Comparison of ENCODE assay signal across 11 mouse cellular contexts in genomic region chr10:70876119-70876518, GRCm38 (mm10).
DNase-seq lines count a peak whose midpoint lies in the region; ATAC-seq and TF ChIP-seq lines count a peak whose summit lies in the region.
"Had no signal": no experiment of that assay in that cellular context is flagged by ENCODE, and none has a peak within 500 bp of the region (broad histone marks: within the 10 kb centered on the region; RNA-seq: fewer than 3 reads in every experiment).

No protein-coding gene starts in this region.

- no peak overlapping the region for H3K27ac ChIP-seq in forebrain, postnatal 0 days (ENCODE audit: low read depth, low read length)
- H3K27ac ChIP-seq in forebrain, embryonic 12.5 days = no peak overlapping the region
- no peak overlapping the region for H3K27ac ChIP-seq in left cerebral cortex, adult 2 months
- H3K27ac ChIP-seq in ES-E14 (ENCODE audit: insufficient read depth, low read depth, low read length, poor library complexity, severe bottlenecking) = no peak overlapping the region
- no peak overlapping the region for H3K27ac ChIP-seq in limb, embryonic 11.5 days (replicated peaks; ENCODE audit: low read depth, low read length)
- H3K27ac ChIP-seq: limb, embryonic 12.5 days had no signal

- no peak overlapping the region for H3K9ac ChIP-seq in forebrain, postnatal 0 days
- H3K9ac ChIP-seq in forebrain, embryonic 12.5 days = no peak overlapping the region
- no peak overlapping the region for H3K9ac ChIP-seq in ES-E14 (ENCODE audit: insufficient read depth, low read depth, low read length, poor library complexity, severe bottlenecking)
- H3K9ac ChIP-seq in limb, embryonic 11.5 days (ENCODE audit: low read length) = no peak overlapping the region
- H3K9ac ChIP-seq: limb, embryonic 12.5 days had no signal

- ATAC-seq in forebrain, postnatal 0 days = no peak
- no peak for ATAC-seq in forebrain, embryonic 12.5 days (ENCODE audit: low FRiP score)
- ATAC-seq in limb, embryonic 11.5 days (ENCODE audit: insufficient number of reproducible peaks, low FRiP score, low TSS enrichment, low read depth) = no peak
- ATAC-seq in erythroid progenitor cell, adult 5-6 weeks (replicated peaks; ENCODE audit: low FRiP score, poor library complexity, severe bottlenecking) = no peak
- ATAC-seq: forebrain, embryonic 14.5 days had no signal

- 72% methylated on average over 8 of the region's 8 CpGs for WGBS in forebrain, postnatal 0 days
- WGBS in forebrain, embryonic 12.5 days = 69% methylated on average over 8 of the region's 8 CpGs
- 69% methylated on average over 8 of the region's 8 CpGs for WGBS in limb, embryonic 11.5 days

- H3K4me2 ChIP-seq in forebrain, postnatal 0 days (ENCODE audit: low read depth) = no peak overlapping the region
- no peak overlapping the region for H3K4me2 ChIP-seq in forebrain, embryonic 12.5 days
- H3K4me2 ChIP-seq in limb, embryonic 11.5 days (ENCODE audit: low read depth, severe bottlenecking) = no peak overlapping the region
- H3K4me2 ChIP-seq: limb, embryonic 12.5 days had no signal

- no peaks in the 10 kb centered on the region for H3K4me1 ChIP-seq in forebrain, postnatal 0 days (ENCODE audit: insufficient read depth)
- H3K4me1 ChIP-seq in forebrain, embryonic 12.5 days = peaks cover 4% of the 10 kb centered on the region; the same call in 1 of the 2 replicates
- H3K4me1 ChIP-seq in ES-E14 (ENCODE audit: control insufficient read depth in 2 of 2, insufficient read depth in 2 of 2, low read length in 2 of 2, poor library complexity in 1 of 2) = peaks cover 2 to 6% of the 10 kb centered on the region in 2 experiments; a peak in 3 of 4 replicates
- H3K4me1 ChIP-seq in limb, embryonic 11.5 days (ENCODE audit: control insufficient read depth, insufficient read depth, low read length) = no peaks in the 10 kb centered on the region

- intact Hi-C loops in left cerebral cortex, adult 2 months (cut with DNase I) = no loop called here

- no peak overlapping the region for H3K4me3 ChIP-seq in forebrain, postnatal 0 days (ENCODE audit: low read depth, low read length)
- no peak overlapping the region for H3K4me3 ChIP-seq in forebrain, embryonic 12.5 days (replicated peaks)
- H3K4me3 ChIP-seq in left cerebral cortex, adult 2 months = no peak overlapping the region
- H3K4me3 ChIP-seq in ES-E14 (ENCODE audit: insufficient read depth in 1 of 2, low read depth in 1 of 2, low read length in 2 of 2, poor library complexity in 1 of 2, severe bottlenecking in 1 of 2) = no peak overlapping the region
- H3K4me3 ChIP-seq in limb, embryonic 11.5 days (ENCODE audit: low read depth, low read length) = no peak overlapping the region
- H3K4me3 ChIP-seq: limb, embryonic 12.5 days had no signal

- in situ Hi-C loops in ES-E14 (cut with MboI; ENCODE audit: low sequenced_read_pairs in 2 of 2, unreplicated experiment in 2 of 2) = no loop called here

- peak; percentile 35 for TF ChIP-seq CTCF in forebrain, postnatal 0 days (IDR thresholded peaks at IDR 0.05; ENCODE audit: low read depth)
- peak; percentile 39 for TF ChIP-seq CTCF in left cerebral cortex, adult 2 months (IDR thresholded peaks at IDR 0.05)

- H3K36me3 ChIP-seq in forebrain, postnatal 0 days (ENCODE audit: insufficient read depth) = no peaks in the 10 kb centered on the region
- H3K36me3 ChIP-seq in forebrain, embryonic 12.5 days (replicated peaks) = no peaks in the 10 kb centered on the region
- H3K36me3 ChIP-seq in ES-E14 (ENCODE audit: control insufficient read depth, insufficient read depth, low read length, poor library complexity, severe bottlenecking) = no peaks in the 10 kb centered on the region
- no peaks in the 10 kb centered on the region for H3K36me3 ChIP-seq in limb, embryonic 11.5 days (ENCODE audit: control insufficient read depth, insufficient read depth, low read length)
- H3K36me3 ChIP-seq: limb, embryonic 12.5 days had no signal

- no peak for DNase-seq in forebrain, postnatal 0 days
- DNase-seq in left cerebral cortex, adult 2 months (ENCODE audit: extremely low spot score in 1 of 2, low spot score in 2 of 2) = no peak
- no peak for DNase-seq in left cerebral cortex, adult 9 months (ENCODE audit: low spot score in 2 of 2)
- DNase-seq in ES-E14 (ENCODE audit: low read depth, low spot score) = no peak
- DNase-seq in limb, embryonic 11.5 days (ENCODE audit: low spot score) = peak; percentile 41
- no peak for DNase-seq in urinary bladder, postnatal 25 days (ENCODE audit: low spot score)
- DNase-seq: kidney, postnatal 25 days had no signal

- H3K27me3 ChIP-seq in forebrain, postnatal 0 days (ENCODE audit: insufficient read depth, low read length) = no peaks in the 10 kb centered on the region
- no peaks in the 10 kb centered on the region for H3K27me3 ChIP-seq in forebrain, embryonic 12.5 days
- no peaks in the 10 kb centered on the region for H3K27me3 ChIP-seq in limb, embryonic 11.5 days (ENCODE audit: control insufficient read depth, insufficient read depth, low read length)
- H3K27me3 ChIP-seq: limb, embryonic 12.5 days had no signal

- H3K9me3 ChIP-seq in forebrain, postnatal 0 days (ENCODE audit: low read length) = no peaks in the 10 kb centered on the region
- H3K9me3 ChIP-seq in forebrain, embryonic 12.5 days = no peaks in the 10 kb centered on the region
- H3K9me3 ChIP-seq in ES-E14 (ENCODE audit: control insufficient read depth, insufficient read depth, low read depth, low read length) = no peaks in the 10 kb centered on the region
- H3K9me3 ChIP-seq in limb, embryonic 11.5 days (ENCODE audit: control insufficient read depth, low read length) = no peaks in the 10 kb centered on the region
- H3K9me3 ChIP-seq: limb, embryonic 12.5 days had no signal

TF ChIP-seq in ES-E14, 5 proteins besides CTCF, POLR2A, EP300 and RAD21:
- peak; percentile 64 for TF ChIP-seq ZC3H11A (IDR thresholded peaks at IDR 0.05; ENCODE audit: borderline replicate concordance, low read depth, low read length)
- TF ChIP-seq ZNF384 (IDR thresholded peaks at IDR 0.05; ENCODE audit: low read depth, low read length) = no peak
